Mouse (Mus musculus) kidney, adult 2 months (tissue): Measurements from ENCODE around the gene Ifi204.
"Not testable (repeated sequence)": the region's sequence is repeated elsewhere in the genome, so short reads cannot be mapped to it uniquely, and the experiment has no call there.

Experiments used
- CTCF ChIP-seq: fragments of 200-500 bp; conservative IDR thresholded peaks from 2 replicates; pipeline ENCODE4 v1.5.1; 2011; ENCODE audit warnings: low read depth, mild to moderate bottlenecking, control low read depth, low read length, moderate library complexity, mixed read lengths; ENCODE audit not compliant: insufficient read depth, insufficient read length
- POLR2A ChIP-seq: fragments of 200-500 bp; IDR thresholded peaks from one replicate; pipeline ENCODE4 v1.6.1; 2011; ENCODE audit warnings: low read depth, low read length, control low read depth

- not testable (repeated sequence) for TF ChIP-seq CTCF, POLR2A
Observed at GRCm38 (mm10) chr1:173809294-173809693, 42.6 kb upstream of the Ifi204 start.
